Mouse (Mus musculus): ENCODE measurements around the gene Plod3. TPM values are rescaled to one million over a fixed set of nuclear protein-coding genes. Genes with fewer than 3 reads are reported as not detected.
"Not testable (repeated sequence)": the region's sequence is repeated elsewhere in the genome, so short reads cannot be mapped to it uniquely, and the experiment has no call there.

The Plod3 gene
- polyA plus RNA-seq (2015; fragmentation: Nextera tagmentation; extraction: Ambion mirVana) = 36.4 and 39.0 TPM in 2 replicates

DNA sequence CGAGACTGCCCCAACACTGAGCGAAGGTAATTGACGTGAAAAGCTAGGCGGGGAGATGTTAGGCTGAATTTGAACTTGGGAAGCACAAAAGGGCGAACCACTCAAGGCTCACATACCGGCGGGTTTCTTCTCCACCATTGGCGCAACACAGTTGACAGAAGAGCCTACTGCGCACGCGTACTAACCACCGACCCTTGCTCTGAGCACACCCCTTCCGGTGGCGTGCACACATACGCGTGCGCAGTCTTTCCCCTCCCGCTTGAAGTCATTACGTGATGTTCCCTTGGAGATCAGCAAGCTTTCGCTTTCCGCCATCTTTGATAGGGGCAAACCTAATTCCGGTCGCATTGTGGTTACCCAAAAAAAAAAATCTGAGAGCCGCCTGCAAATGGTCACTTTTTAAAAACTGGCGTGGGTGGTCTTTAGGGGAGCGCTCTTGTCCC is at the start of gene Plod3:
TSS of gene Plod3 (plus strand) at position 325 of the 443 bp plus-strand sequence.
- Histone ChIP-seq H3K27ac (replicated peaks) (peak within 1 kb of the TSS; percentile 95), H3K27me3 (replicated peaks) (no peaks in the 10 kb centered on the region), H3K36me3 (peaks cover 39% of the 10 kb centered on the region), H3K4me1 (peaks cover 33% of the 10 kb centered on the region), H3K9me3 (replicated peaks) (no peaks in the 10 kb centered on the region), H3K4me2 (peak within 1 kb of the TSS; percentile 74), H3K4me3 (replicated peaks) (peak within 1 kb of the TSS; percentile 73), H3K9ac (replicated peaks) (peak within 1 kb of the TSS; percentile 90)
- under 1% methylated on average over 26 of the region's 26 CpGs for WGBS
- ATAC-seq (ENCODE audit: low FRiP score) = peak; percentile 93

DNA sequence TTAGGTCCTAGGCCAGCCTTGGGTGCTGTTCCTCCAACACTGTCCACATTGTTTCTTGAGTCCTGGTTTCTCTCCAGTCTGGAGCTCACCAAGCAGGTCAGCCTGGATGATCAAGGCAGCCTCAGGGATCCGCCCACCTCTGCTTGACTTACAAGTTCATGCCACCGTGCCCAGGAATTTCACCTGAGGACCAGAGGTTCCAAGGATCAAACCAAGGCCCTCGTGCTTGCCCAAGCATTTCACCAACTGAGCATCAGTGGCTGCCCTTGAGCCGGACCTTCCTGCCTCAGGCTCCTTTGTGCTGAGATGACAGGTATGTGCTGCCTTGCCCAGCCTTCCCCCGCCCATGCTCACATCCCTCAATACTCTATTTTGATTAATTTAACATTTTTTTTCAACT is 49.2 kb upstream of the Plod3 start:
- no peak for ATAC-seq (ENCODE audit: low FRiP score)
- no peaks in the 10 kb centered on the region for H3K27me3 ChIP-seq (replicated peaks)
- no peaks in the 10 kb centered on the region for H3K9me3 ChIP-seq (replicated peaks)
- WGBS = 94% methylated on average over 5 of the region's 5 CpGs
- no peak overlapping the region for H3K9ac ChIP-seq (replicated peaks)
- H3K4me3 ChIP-seq (replicated peaks) = no peak overlapping the region
- no peaks in the 10 kb centered on the region for H3K4me1 ChIP-seq
- no peaks in the 10 kb centered on the region for H3K36me3 ChIP-seq
- no peak overlapping the region for H3K4me2 ChIP-seq
- no peak overlapping the region for H3K27ac ChIP-seq (replicated peaks)

DNA sequence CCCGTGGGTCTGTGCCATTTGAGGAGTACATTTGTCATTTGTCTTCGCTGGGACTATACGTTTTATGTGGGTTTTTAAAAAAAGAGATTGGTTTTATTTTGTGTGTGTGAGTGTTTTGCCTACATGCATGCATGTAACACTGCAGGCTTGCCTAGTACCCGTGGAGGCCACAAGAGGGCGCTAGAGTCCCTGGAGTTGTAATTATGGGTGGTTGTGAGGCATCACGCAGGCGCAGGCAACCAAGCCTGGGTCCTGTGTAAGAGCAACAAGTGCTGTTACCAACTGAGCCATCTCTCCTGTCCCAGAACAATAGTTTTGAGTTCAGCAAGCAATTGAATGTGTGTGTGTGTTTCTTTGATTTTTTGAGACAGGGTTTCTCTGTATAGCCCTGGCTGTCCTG is 47.5 kb upstream of the Plod3 start:
- no peak for ATAC-seq (ENCODE audit: low FRiP score)
- Histone ChIP-seq H3K9ac (replicated peaks) (no peak overlapping the region), H3K27ac (replicated peaks) (no peak overlapping the region), H3K9me3 (replicated peaks) (no peaks in the 10 kb centered on the region), H3K27me3 (replicated peaks) (no peaks in the 10 kb centered on the region), H3K4me2 (no peak overlapping the region), H3K4me1 (no peaks in the 10 kb centered on the region), H3K4me3 (replicated peaks) (no peak overlapping the region), H3K36me3 (no peaks in the 10 kb centered on the region)
- 64% methylated on average over 7 of the region's 7 CpGs for WGBS

DNA sequence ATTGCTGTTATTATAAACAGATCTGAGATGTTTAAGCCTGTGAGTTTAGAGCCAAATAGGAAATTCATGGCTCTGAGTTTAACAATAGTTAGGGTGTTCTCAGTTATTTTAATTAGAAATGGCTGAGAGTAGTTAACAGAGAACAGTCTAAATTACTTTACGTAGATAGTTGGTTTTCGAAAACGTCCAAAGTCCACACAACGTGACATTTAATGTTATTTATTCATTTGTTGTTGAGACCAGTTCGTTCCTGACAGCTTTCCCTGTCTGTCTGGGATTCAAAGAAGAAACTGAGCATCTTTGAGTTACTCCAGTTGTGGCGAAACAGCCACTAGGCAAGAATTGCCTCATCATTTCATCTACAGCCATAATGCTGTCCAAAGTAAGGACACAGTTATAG is 46.8 kb upstream of the Plod3 start:
- not testable (repeated sequence) for H3K9me3 ChIP-seq (replicated peaks); ATAC-seq (ENCODE audit: low FRiP score); H3K4me3 ChIP-seq (replicated peaks); H3K4me1 ChIP-seq; H3K4me2 ChIP-seq; H3K9ac ChIP-seq (replicated peaks); H3K36me3 ChIP-seq; H3K27ac ChIP-seq (replicated peaks); H3K27me3 ChIP-seq (replicated peaks)
- 87% methylated on average over 6 of the region's 6 CpGs for WGBS

DNA sequence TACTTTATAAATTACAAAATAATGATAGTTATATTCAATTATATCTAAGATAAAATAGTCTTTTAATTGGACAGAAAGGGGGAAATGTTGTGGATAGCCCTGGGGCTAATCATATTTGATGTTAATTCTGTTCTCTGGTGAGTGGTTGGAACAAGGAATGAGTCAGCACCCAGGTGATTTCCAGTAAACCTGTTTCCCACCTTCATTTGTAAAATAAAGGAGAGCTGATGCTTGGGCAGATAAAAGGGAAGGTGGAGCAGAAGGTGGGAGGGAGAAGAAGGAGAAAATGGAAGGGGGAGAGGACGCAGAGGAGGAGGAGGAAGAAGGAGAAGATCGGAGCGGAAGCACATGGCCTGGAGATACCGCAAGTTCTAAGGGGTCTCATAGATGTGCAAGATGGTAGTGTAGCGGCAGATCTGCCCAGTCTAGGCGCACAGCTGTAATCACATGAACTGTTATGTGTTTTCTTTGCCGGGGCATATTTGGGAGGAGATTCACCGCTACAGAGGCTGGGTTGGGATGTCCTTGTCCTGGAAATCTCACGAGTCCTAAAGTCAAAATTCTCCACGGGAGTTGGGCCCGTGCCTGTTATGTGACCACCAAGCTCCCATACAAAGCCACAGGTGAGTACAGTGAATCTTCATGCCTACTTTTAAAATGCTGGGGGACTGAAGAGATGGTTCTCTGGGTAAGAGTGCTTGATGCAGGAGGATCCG is 45.8 kb upstream of the Plod3 start:
- no peaks in the 10 kb centered on the region for H3K9me3 ChIP-seq (replicated peaks)
- H3K4me1 ChIP-seq = no peaks in the 10 kb centered on the region
- ATAC-seq (ENCODE audit: low FRiP score) = no peak
- no peak overlapping the region for H3K4me3 ChIP-seq (replicated peaks)
- 87% methylated on average over 12 of the region's 12 CpGs for WGBS
- no peaks in the 10 kb centered on the region for H3K36me3 ChIP-seq
- H3K27ac ChIP-seq (replicated peaks) = no peak overlapping the region
- no peaks in the 10 kb centered on the region for H3K27me3 ChIP-seq (replicated peaks)
- H3K9ac ChIP-seq (replicated peaks) = no peak overlapping the region
- no peak overlapping the region for H3K4me2 ChIP-seq

DNA sequence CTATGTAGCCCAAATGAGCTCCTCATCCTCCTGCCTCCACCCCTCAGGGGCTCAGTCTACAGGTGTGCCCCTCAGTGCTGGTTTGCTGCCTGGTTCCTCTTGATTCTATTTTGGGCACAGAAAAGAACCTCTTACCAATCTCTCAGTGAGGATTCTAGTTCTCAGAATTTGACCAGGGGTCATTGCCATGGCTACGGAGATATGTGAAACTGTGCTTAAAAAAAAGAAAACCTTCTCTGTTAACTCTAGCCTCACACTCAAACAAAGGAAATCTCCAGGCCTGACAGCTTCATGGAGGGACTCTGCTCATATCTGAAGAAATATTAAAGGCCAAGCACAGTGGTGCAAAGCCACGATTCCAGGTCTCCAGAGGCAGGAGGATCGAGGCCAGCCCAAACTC is 44.0 kb upstream of the Plod3 start:
- no peak overlapping the region for H3K9ac ChIP-seq (replicated peaks)
- no peaks in the 10 kb centered on the region for H3K36me3 ChIP-seq
- no peak overlapping the region for H3K27ac ChIP-seq (replicated peaks)
- no peaks in the 10 kb centered on the region for H3K9me3 ChIP-seq (replicated peaks)
- 83% methylated on average over 3 of the region's 3 CpGs for WGBS
- H3K27me3 ChIP-seq (replicated peaks) = no peaks in the 10 kb centered on the region
- H3K4me1 ChIP-seq = no peaks in the 10 kb centered on the region
- no peak overlapping the region for H3K4me2 ChIP-seq
- no peak overlapping the region for H3K4me3 ChIP-seq (replicated peaks)
- ATAC-seq (ENCODE audit: low FRiP score) = no peak

DNA sequence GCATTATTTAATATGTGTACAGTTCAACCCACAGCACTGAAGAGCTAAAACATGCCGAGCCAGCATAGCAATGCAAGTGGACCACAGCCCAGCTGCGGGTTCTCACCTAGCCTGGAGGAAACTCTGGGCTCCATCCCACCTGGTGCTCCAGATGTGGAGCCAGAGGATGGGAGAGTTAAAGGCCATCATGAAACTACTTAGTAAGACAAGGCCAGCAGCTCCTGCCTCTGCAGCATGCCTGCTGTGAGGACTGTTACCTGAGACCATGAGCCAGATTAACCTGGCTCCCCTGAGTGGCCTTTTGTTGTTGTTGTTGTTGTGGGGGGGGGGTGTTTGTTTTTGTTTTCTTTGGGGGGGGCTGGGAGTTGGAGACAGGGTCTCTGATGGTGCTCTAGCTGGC is 43.4 kb upstream of the Plod3 start:
- H3K27me3 ChIP-seq (replicated peaks) = no peaks in the 10 kb centered on the region
- ATAC-seq (ENCODE audit: low FRiP score) = no peak
- no peaks in the 10 kb centered on the region for H3K4me1 ChIP-seq
- 79% methylated on average over 2 of the region's 2 CpGs for WGBS
- H3K36me3 ChIP-seq = no peaks in the 10 kb centered on the region
- no peak overlapping the region for H3K4me2 ChIP-seq
- H3K4me3 ChIP-seq (replicated peaks) = no peak overlapping the region
- no peak overlapping the region for H3K27ac ChIP-seq (replicated peaks)
- H3K9me3 ChIP-seq (replicated peaks) = no peaks in the 10 kb centered on the region
- H3K9ac ChIP-seq (replicated peaks) = no peak overlapping the region

DNA sequence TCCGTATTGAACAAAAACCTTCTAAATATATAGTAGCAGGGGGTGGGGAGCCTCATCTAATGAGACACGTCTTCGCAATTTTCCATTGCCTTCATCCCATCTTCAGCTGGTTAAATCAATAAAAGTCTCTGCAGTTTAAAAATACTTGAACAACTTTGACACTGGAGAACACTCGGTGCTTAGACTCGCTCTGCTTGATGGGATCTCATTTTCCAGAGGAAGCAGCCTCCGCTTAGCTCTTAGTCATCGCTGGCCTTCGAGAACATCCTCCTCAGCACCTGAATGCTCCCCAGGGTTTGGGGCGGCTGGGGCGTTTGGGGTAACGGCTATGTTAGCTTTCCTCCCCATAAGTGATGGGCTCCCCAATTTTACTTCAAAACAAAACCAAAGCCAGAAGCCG is 41.7 kb upstream of the Plod3 start:
- no peaks in the 10 kb centered on the region for H3K9me3 ChIP-seq (replicated peaks)
- ATAC-seq (ENCODE audit: low FRiP score) = no peak
- H3K4me2 ChIP-seq = no peak overlapping the region
- H3K27me3 ChIP-seq (replicated peaks) = no peaks in the 10 kb centered on the region
- WGBS = 87% methylated on average over 12 of the region's 12 CpGs
- H3K4me3 ChIP-seq (replicated peaks) = no peak overlapping the region
- no peak overlapping the region for H3K9ac ChIP-seq (replicated peaks)
- no peaks in the 10 kb centered on the region for H3K36me3 ChIP-seq
- no peaks in the 10 kb centered on the region for H3K4me1 ChIP-seq
- H3K27ac ChIP-seq (replicated peaks) = no peak overlapping the region

DNA sequence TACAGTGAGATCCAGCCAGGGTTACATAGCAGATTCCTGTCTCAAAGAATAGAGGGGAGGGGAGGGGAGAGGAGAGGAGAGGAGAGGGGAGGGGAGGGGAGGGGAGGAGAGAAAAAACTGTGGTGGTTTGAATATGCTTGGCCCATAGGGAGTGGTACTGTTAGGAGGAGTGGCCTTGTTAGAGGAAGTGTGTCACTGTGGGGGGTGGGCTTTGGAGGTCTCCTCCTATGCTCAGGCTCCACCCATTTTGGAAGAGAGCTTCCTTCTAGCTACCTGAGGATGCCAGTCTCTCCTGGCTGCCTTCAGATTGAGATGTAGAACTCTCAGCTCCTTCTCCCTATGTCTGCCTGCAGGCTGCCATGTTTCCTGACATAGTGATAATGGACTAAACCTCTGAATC is 38.9 kb upstream of the Plod3 start:
- Histone ChIP-seq H3K27me3 (replicated peaks) (no peaks in the 10 kb centered on the region), H3K9ac (replicated peaks) (no peak overlapping the region), H3K9me3 (replicated peaks) (no peaks in the 10 kb centered on the region), H3K4me3 (replicated peaks) (no peak overlapping the region), H3K4me1 (no peaks in the 10 kb centered on the region), H3K4me2 (no peak overlapping the region), H3K36me3 (no peaks in the 10 kb centered on the region), H3K27ac (replicated peaks) (no peak overlapping the region)
- no peak for ATAC-seq (ENCODE audit: low FRiP score)

DNA sequence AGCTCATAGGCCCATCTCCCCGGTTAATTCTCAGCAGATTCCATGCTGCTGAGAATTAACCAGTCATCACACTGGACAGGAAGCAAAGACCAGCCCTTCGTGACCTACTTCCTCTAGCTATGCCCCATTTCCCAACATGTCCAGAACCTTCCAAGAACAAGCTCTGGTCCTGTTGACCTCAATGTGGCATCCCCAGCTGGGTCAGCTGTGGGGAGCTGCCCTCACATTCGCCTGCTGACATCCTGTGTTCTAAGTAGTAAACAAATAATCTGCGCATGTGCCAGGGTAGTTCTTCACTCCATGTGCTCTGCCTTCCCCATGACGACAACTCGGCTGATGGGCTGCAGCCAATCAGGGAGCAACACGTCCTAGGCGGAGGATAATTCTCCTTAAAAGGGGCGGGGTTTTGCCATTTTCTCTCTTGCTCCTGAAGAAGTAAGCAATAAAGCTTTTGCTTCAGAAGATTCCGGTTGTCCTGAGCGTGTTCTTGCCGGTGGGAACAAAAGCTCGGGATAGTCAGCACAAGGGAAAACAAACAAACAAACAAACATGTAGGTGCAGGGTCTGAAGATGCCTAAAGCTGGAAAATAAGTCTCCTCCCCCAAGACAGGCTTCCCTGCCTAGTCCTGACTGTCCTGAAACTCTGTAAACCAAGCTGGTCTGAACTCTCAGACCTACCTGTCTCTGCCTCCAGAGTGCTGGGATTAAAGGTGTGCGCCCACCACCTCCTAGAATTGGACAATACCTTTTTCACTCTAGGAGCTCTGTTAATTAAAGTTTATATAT is 37.1 kb upstream of the Plod3 start:
- not testable (repeated sequence) for H3K27ac ChIP-seq (replicated peaks); H3K4me2 ChIP-seq; H3K9me3 ChIP-seq (replicated peaks); ATAC-seq (ENCODE audit: low FRiP score); H3K27me3 ChIP-seq (replicated peaks); H3K36me3 ChIP-seq; H3K9ac ChIP-seq (replicated peaks); H3K4me3 ChIP-seq (replicated peaks)
- peaks cover 12% of the 10 kb centered on the region for H3K4me1 ChIP-seq
- 80% methylated on average over 14 of the region's 14 CpGs for WGBS

DNA sequence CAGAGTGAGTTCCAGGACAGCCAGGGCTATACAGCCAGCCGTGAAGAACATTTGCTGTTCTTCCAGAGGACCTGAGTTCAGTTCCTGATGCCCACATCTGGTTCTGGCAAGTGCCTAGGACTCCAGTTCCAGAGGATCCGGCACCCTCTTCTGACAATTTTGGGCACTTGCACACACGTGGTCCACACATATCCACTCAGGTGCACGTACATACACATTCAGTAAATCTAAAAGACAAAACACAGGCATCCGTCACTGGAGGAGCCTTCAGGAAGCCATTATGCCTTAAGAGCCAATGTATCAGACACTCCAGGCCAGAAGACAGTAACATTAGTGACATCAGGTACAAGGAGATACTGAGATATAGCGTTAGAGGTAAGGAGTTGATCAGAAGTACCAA is 36.3 kb upstream of the Plod3 start:
- no peak for ATAC-seq (ENCODE audit: low FRiP score)
- no peak overlapping the region for H3K9ac ChIP-seq (replicated peaks)
- H3K9me3 ChIP-seq (replicated peaks) = no peaks in the 10 kb centered on the region
- peaks cover 19% of the 10 kb centered on the region for H3K4me1 ChIP-seq
- no peak overlapping the region for H3K27ac ChIP-seq (replicated peaks)
- 89% methylated on average over 6 of the region's 6 CpGs for WGBS
- no peak overlapping the region for H3K4me2 ChIP-seq
- H3K27me3 ChIP-seq (replicated peaks) = no peaks in the 10 kb centered on the region
- H3K4me3 ChIP-seq (replicated peaks) = no peak overlapping the region
- no peaks in the 10 kb centered on the region for H3K36me3 ChIP-seq

DNA sequence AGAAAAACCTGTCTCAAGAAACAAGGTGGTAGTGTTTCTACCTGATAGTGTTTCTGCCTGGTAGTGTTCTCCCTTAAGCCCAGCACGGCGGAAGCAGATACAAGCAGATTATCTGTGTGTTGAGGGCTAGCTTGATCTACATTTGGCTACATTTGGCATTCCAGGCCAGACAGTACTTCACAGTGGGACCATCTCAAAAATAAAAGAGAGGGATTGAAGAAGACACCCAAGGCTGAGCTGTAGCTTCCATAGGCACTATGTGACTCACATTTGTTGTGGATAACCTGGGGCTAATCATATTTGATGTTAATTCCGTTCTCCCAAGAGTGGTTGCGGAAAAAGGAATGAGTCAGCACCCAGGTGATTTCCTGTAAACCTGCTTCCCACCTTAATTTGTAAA is 34.7 kb upstream of the Plod3 start:
- WGBS = 90% methylated on average over 4 of the region's 4 CpGs
- H3K4me2 ChIP-seq = peak overlapping the region; percentile 64
- peaks cover 24% of the 10 kb centered on the region for H3K4me1 ChIP-seq
- ATAC-seq (ENCODE audit: low FRiP score) = no peak
- no peak overlapping the region for H3K9ac ChIP-seq (replicated peaks)
- peaks cover 8% of the 10 kb centered on the region; the same call in 1 of the 2 replicates for H3K36me3 ChIP-seq
- H3K9me3 ChIP-seq (replicated peaks) = no peaks in the 10 kb centered on the region
- no peaks in the 10 kb centered on the region for H3K27me3 ChIP-seq (replicated peaks)
- H3K27ac ChIP-seq (replicated peaks) = no peak overlapping the region
- H3K4me3 ChIP-seq (replicated peaks) = no peak overlapping the region

Data from neural tube, embryonic 15.5 days (tissue).